Mouse (Mus musculus) spleen, adult 2 months (tissue): ENCODE measurements around the gene Slc24a2. TPM values are rescaled to one million over a fixed set of nuclear protein-coding genes. Genes with fewer than 3 reads are reported as not detected.

Source experiments
- DNase-seq, 2 experiments: peaks; one replicate each; pipeline versions ENCODE4 v3.0.0 to v3.0.0-alpha.2; 2012 to 2021; ENCODE audit warnings: low spot score in 2 of 2, low read depth in 1 of 2
- H3K27ac ChIP-seq: fragments of 200-500 bp; 2 replicates; pipeline ENCODE4 v1.5.1; 2012; ENCODE audit warnings: low read length, inconsistent platforms; ENCODE audit not compliant: insufficient read depth
- H3K27me3 ChIP-seq: fragments of 200-500 bp; 2 replicates; pipeline ENCODE4 v1.6.1; 2012; ENCODE audit warnings: mild to moderate bottlenecking, moderate library complexity, low read length, inconsistent platforms; ENCODE audit not compliant: control insufficient read depth, insufficient read depth
- H3K36me3 ChIP-seq: fragments of 200-500 bp; 2 replicates; pipeline ENCODE4 v1.6.1; 2012; ENCODE audit warnings: mild to moderate bottlenecking, low read length, inconsistent platforms; ENCODE audit not compliant: control insufficient read depth, insufficient read depth
- H3K4me1 ChIP-seq: fragments of 200-500 bp; 2 replicates; pipeline ENCODE4 v1.6.1; 2011; ENCODE audit warnings: inconsistent platforms; ENCODE audit not compliant: control insufficient read depth, insufficient read depth, insufficient read length
- H3K4me3 ChIP-seq: fragments of 200-500 bp; 2 replicates; pipeline ENCODE4 v1.5.1; 2011; ENCODE audit warnings: mild to moderate bottlenecking, inconsistent platforms; ENCODE audit not compliant: insufficient read depth, insufficient read length; ENCODE audit errors: extremely low read depth
- CTCF ChIP-seq: fragments of 200-500 bp; IDR thresholded peaks from 2 replicates; pipeline ENCODE4 v1.5.1; 2011; ENCODE audit warnings: mild to moderate bottlenecking, inconsistent platforms; ENCODE audit not compliant: insufficient read depth, insufficient read length, insufficient replicate concordance; ENCODE audit errors: extremely low read depth
- POLR2A ChIP-seq: fragments of 200-500 bp; IDR thresholded peaks from 2 replicates; pipeline ENCODE4 v1.6.1; 2011; ENCODE audit warnings: low read depth, low read length, inconsistent platforms
- WGBS: fragments of 180-500 bp; shearing (Covaris S2); methylation state at CpG from one replicate; pipeline ENCODE4 v1.1.7; 2018; 5-methylcytosine and 5-hydroxymethylcytosine counted together
- polyA plus RNA-seq: library from polyadenylated mRNA; depleted of rRNA; stranded (reverse); fragments of >200 nt; gene quantifications from 2 replicates; pipeline ENCODE4 v1.2.3, GENCODE M21; 2012

Gene Slc24a2
- polyA plus RNA-seq, 1 experiment = not detected

GRCm38 (mm10) chr4:87031076-87031475 is 199.2 kb downstream of the Slc24a2 start:
- DNase-seq = no peak
- Histone ChIP-seq H3K27me3 (no peaks in the 10 kb centered on the region), H3K4me1 (no peaks in the 10 kb centered on the region), H3K27ac (no peak overlapping the region), H3K36me3 (no peaks in the 10 kb centered on the region), H3K4me3 (no peak overlapping the region)
- WGBS = 82% methylated on average over 2 of the region's 2 CpGs
- no peak for TF ChIP-seq CTCF
- TF ChIP-seq POLR2A = no peak

GRCm38 (mm10) chr4:87026311-87027151 is 203.7 kb downstream of the Slc24a2 start:
- 83% methylated on average over 14 of the region's 14 CpGs for WGBS
- H3K4me3 ChIP-seq = no peak overlapping the region
- TF ChIP-seq POLR2A (no peak), CTCF (no peak)
- no peak overlapping the region for H3K27ac ChIP-seq
- DNase-seq = no peak
- H3K36me3 ChIP-seq = no peaks in the 10 kb centered on the region
- H3K27me3 ChIP-seq = no peaks in the 10 kb centered on the region
- H3K4me1 ChIP-seq = no peaks in the 10 kb centered on the region

DNA sequence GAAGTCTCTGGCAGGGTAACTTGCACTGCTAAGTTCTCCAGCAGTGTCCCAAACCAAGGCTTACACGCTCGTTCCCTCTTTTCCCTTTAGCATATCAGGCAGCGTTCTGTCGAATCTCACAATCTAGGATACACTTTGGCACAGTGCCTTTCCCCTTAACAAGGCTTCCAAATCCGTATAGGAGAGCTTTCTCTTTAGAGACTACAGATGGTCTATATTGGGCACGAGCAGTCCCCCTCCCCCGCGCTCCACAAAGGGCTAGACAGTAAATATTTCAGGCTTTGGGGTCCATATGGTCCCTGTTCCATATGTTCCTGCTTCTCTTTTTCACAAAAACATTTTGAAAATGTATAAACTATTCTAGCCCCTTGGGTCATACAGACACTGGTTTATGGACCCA is 205.7 kb downstream of the Slc24a2 start:
- 87% methylated on average over 8 of the region's 8 CpGs for WGBS
- Histone ChIP-seq H3K4me3 (no peak overlapping the region), H3K27ac (no peak overlapping the region), H3K4me1 (no peaks in the 10 kb centered on the region), H3K27me3 (no peaks in the 10 kb centered on the region), H3K36me3 (no peaks in the 10 kb centered on the region)
- TF ChIP-seq POLR2A (no peak), CTCF (no peak)
- no peak for DNase-seq

DNA sequence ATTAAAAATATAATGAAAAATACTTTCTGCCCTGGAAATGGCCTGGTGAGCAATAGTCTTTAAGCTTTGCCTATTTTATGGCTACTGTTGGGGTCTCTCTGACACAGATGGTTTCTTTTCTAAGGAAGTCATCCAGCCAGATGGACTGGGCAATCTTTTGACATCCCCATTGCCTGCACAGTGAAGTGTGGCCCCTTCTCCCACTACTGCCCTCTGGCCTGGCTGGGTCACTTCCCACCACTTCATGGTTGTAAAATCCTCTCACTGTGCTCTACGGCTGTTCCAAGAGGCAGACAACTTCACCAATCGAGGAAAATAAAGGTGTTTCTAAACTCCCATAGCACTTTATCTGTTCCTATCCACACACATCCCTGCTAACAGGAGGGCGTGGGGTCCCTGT is 208.7 kb downstream of the Slc24a2 start:
- 76% methylated on average over 3 of the region's 3 CpGs for WGBS
- TF ChIP-seq POLR2A = no peak
- no peak for TF ChIP-seq CTCF
- no peak for DNase-seq
- no peak overlapping the region for H3K4me3 ChIP-seq
- no peaks in the 10 kb centered on the region for H3K4me1 ChIP-seq
- no peak overlapping the region for H3K27ac ChIP-seq
- H3K27me3 ChIP-seq = no peaks in the 10 kb centered on the region
- H3K36me3 ChIP-seq = no peaks in the 10 kb centered on the region

GRCm38 (mm10) chr4:87019486-87020105 is 210.7 kb downstream of the Slc24a2 start:
- TF ChIP-seq CTCF (no peak), POLR2A (no peak)
- DNase-seq = no peak
- Histone ChIP-seq H3K27ac (no peak overlapping the region), H3K36me3 (no peaks in the 10 kb centered on the region), H3K4me1 (no peaks in the 10 kb centered on the region), H3K27me3 (no peaks in the 10 kb centered on the region), H3K4me3 (no peak overlapping the region)
- 77% methylated on average over 13 of the region's 13 CpGs for WGBS

DNA sequence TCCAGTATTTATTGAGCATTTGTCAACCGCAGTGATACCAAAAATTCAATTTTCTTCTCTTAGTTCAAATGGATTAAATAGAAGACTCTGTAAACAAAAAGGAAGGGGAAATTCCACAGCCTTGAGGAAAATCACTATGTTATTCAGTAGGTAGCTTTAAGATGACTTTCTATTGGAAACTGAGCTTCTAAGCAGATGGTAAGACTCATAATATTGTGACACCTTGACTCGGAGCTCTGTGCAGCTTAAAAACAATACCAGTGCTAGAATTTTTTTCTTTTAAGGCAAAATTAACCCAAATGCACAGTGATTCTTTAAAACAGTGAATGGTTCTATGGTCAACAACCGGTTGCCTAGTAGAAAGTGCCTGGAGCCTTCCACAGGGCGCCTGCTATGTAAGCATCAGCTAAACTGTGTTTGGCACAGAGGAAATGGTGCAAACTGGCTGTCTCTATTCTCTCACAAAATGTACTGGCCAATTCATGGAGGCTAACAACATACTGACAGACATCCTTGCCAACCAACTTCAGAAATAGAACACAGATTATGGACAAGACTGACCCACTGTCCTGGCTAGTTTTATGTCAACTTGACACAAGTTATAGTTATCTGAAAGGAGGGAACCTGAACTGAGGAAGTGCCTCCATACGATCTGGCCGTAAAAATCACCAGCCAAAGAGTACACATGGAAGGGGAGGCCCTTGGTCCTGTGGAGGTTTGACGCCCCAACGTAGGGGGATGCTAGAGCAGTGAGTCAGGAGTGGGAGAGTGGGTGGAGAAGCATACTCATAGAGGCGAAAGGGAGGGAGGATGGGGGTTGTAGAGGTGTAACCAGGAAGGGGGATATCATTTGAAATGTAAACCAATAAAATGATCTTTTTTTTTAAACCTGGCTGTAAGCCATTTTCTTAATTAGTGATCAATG is 211.9 kb downstream of the Slc24a2 start:
- H3K4me3 ChIP-seq = no peak overlapping the region
- TF ChIP-seq CTCF = no peak
- TF ChIP-seq POLR2A = no peak
- DNase-seq = no peak
- no peaks in the 10 kb centered on the region for H3K4me1 ChIP-seq
- H3K27ac ChIP-seq = no peak overlapping the region
- no peaks in the 10 kb centered on the region for H3K36me3 ChIP-seq
- H3K27me3 ChIP-seq = no peaks in the 10 kb centered on the region
- WGBS = 79% methylated on average over 9 of the region's 9 CpGs

DNA sequence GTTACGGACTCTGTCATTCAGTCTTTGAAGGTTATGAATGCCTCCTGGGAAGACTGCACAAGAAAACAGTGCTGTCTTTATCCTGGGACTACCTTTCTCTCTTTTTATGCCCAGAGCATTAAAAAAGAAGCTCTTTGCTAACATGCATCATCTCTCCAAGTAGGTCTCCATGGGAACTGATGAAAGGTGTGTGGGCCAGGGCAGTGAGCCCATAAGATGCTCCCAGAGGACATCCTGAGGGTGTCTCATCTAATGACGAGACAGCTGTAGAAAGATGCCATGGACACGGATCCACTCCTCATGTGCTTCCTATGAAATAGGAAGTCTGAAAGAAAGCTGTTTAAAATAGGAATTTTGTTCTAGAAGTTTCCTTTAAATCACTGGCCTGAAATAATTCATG is 212.8 kb downstream of the Slc24a2 start:
- Histone ChIP-seq H3K27ac (no peak overlapping the region), H3K36me3 (no peaks in the 10 kb centered on the region), H3K27me3 (no peaks in the 10 kb centered on the region), H3K4me1 (no peaks in the 10 kb centered on the region), H3K4me3 (no peak overlapping the region)
- 84% methylated on average over 3 of the region's 3 CpGs for WGBS
- TF ChIP-seq POLR2A (no peak), CTCF (no peak)
- no peak for DNase-seq
